Mouse (Mus musculus) skeletal muscle tissue, adult 2 months (tissue): Measurements from ENCODE around the gene Dlst.
"Not testable (repeated sequence)": the region's sequence is repeated elsewhere in the genome, so short reads cannot be mapped to it uniquely, and the experiment has no call there.

ENCODE experiments used
- DNase-seq: peaks from one replicate; pipeline ENCODE4 v3.0.0-alpha.2; 2012; ENCODE audit warnings: low read depth, low spot score

The Dlst gene

DNA sequence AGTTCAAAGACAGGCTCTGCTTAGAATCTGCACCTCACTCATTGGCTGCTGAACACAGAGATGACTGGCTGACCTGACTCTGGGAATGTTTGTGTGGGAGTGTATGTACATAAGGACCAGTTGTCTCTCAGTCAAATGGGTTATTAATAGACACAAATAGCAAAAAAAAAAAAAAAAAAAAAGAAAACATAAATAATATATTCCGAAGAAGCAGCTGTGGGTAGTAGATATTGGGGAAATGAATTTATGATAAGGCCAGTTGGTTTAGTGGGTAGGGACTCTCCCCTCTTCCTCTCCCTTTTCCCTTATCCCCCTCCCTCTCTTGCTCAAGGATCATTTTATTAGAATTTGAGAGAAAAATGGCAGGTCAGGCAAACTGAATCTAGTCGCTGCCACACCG lies 3.3 kb downstream of the Dlst start:
- DNase-seq, result no peak

DNA sequence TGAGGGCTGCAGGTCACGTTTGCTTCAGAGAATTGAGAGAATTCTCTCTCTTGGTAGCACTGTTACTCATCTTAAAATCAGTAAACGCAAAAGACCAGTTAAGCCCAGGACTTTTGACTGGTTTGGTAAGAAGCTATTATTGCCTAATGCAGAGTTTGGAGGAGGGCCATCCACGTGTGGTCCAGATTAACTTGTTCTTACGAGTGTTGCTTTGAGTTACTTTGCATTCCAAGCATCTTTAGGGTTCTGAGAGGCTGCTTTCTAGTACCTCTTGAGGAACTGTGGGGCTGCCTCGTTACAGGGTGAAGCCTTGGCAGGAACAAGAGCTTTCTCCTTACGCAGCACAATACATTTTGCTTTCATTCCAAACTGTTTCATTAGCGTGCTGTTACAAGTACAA lies 5.0 kb downstream of the Dlst start:
- no peak for DNase-seq

- no peak for DNase-seq
Observed at GRCm38 (mm10) chr12:85121806-85122459, 11.3 kb downstream of the Dlst start.

DNA sequence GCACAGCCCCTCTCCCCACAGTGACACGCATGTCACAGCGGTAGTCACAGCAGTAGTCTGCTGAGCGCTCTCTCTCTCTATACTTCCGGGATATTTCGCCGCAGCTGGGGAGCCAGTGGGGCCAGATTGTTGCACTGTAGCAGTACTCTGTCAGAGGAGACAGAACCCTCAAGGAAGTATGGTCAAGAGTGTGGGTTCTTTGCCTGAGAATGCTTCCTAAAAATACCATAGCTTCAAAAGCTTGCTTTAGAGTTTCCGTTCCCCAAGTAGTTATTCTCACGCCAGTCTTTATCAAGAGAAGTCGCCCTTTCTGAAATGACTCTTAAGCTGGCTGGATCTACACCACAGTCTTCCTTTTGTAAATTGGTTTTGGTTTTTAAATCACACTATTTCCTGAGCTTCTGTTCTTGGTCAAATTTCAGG lies 12.5 kb downstream of the Dlst start:
- no peak for DNase-seq

DNA sequence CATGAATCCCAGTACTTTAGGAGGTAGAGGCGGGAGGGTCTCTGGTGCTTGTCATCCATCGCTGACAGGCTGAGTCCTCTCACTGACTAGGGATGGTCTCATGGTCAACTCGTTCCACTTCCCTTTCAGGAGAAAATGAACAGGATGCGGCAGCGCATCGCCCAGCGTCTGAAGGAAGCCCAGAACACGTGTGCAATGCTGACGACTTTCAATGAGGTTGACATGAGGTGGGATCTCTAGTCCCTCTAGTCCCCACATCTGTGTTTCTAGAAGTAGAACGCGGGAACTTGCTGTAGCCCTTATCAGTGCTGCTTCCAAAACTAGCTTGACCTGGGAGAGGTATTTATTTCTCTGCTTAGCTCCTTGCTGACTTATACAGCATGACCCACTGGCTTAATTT lies 13.0 kb downstream of the Dlst start:
- DNase-seq, result no peak

DNA sequence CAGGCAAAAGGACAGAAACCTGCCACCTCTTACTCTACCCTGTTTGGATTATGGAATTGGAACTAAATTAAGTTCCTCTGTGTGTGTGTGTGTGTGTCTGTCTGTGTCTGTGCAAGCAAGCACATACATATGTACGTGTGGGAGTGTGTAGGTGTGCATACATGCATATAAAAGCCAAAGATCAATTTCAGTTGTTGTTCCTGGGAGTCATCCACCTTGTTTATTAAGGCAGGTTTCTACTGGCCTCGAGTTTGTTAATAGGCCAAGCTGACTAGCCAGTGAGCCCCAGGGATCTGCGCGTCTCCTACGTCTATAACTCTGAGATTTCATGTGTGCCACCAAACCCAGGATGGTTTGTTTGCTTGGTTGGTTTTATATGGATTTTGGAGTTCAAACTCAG lies 14.1 kb downstream of the Dlst start:
- DNase-seq, result no peak

GRCm38 (mm10) chr12:85126986-85127603 lies 16.5 kb downstream of the Dlst start:
- no peak for DNase-seq

DNA sequence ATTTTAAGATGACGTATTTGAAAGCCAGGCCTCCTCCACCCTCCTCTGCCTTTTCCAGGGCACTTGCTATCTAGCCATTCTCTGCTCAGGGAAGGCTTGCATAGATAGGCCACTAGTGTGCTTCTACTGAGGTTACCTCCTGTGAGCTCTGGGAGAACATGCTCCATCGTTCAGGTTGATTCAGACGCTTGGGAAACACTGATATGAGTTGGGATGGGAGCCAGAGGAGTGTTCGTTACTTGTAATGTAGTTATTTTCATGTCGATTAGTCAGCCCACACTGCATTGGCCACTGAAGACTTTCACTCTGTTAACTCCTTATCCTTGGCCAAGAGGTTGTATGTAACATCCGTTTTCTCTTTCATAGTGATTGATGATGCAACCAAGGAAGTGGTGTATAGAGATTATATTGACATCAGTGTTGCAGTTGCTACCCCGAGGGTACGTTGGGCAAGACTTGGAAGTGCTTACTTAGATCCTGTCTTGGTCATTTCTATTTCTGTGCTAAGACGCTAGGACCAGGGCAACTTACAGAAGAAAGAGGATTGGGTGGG lies 18.9 kb downstream of the Dlst start:
- DNase-seq, result no peak

GRCm38 (mm10) chr12:85131361-85131760 lies 20.7 kb downstream of the Dlst start:
- no peak for DNase-seq

- no peak for DNase-seq
Observed at GRCm38 (mm10) chr12:85134043-85134794, 23.6 kb downstream of the Dlst start.

DNA sequence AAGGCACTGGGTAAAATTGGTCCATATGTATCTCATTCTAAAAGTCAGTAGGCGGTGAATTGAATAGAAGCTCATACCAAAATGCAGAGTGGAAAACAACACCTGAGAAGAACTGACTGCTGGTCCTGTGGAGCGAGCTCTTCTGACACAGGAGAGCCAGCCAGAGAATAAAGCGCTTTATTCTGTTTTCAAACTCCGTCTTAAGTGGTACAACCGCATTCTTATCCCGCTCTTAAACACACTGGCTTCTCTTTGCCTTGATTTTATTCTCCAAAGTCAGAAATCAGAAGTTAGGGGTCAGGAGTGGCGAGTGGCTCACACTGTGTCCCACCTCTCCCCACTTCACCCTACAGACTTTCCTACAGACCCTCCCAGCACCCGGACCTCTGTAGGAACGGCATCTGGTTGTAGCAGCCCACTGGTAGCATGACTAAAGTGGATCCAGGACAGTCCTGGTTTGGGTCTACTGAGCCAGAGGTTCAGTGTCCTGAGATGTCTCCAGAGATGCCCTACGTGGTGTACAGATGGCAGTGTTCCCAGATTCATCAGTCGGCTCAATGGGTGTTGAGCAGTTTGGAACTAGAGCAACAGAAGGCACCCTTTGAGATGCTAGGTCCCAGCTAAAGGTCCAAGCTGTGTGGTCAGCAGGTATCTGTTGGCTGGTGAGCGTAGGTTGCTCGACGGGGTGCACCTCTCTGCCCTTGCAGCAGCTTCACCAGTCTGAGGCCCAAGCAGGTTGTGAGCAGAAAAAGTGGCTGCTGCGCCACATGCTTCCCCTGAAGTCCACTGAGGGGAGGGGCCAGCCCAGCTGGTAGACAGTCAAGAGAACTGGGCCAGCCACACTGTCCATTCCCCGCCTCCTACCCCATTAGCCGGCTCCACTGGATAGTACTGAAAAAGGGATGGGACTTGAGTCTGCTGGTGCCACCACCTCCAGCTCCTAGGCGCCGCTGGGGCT lies 25.2 kb downstream of the Dlst start:
- DNase-seq, result no peak

- no peak for DNase-seq
Observed at GRCm38 (mm10) chr12:85136627-85137026, 26.0 kb downstream of the Dlst start.

- no peak for DNase-seq
Observed at GRCm38 (mm10) chr12:85140036-85140701, 29.5 kb downstream of the Dlst start.

GRCm38 (mm10) chr12:85141096-85141495 lies 30.5 kb downstream of the Dlst start:
- no peak for DNase-seq

DNA sequence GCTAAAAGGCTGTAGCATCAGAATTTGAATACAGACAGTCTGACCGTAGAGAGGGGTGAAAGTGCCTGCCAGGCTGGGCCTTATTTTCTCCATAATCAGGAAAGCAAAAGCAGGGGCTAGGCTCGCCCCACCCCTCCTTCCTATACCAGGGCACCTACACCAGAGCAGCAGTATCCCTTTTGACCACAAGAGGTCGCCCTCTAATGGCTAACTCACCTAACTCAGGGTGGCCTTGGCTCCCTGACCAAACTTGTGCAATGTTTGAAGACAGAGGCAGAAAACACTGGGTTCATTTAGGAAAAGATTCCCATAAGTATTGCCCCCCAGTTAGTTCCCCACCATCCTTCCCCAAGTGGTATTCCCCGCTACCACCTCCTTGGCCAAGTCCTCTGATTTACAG lies 32.2 kb downstream of the Dlst start:
- DNase-seq, result peak; percentile 74

GRCm38 (mm10) chr12:85144276-85144675 lies 33.6 kb downstream of the Dlst start:
- DNase-seq, result not testable (repeated sequence)

- DNase-seq, result no peak
Observed at GRCm38 (mm10) chr12:85144821-85145220, 34.2 kb downstream of the Dlst start.

GRCm38 (mm10) chr12:85145630-85146029 lies 35.0 kb downstream of the Dlst start:
- DNase-seq, result peak; percentile 73

- DNase-seq, result no peak
Observed at GRCm38 (mm10) chr12:85146355-85146754, 35.7 kb downstream of the Dlst start.

DNA sequence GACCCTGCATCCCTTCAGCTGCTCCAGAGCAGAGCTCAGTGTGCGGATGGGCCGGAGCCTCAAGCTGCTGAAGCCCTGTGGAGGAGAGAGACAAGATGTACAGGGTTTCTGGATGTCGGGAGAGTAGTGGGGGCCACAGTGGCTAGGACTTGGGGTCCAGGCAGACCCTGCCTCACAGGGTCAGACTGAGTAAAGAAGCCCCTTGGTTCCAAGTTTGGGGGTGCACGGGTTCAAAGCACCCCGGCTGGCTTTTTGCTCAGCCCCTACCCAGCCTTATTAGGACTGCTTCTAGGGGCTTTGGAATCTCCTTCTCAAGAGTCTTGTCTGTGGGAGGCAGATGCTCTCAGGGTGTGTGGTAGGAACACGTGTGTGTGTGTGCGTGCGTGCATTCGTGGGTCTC lies 36.2 kb downstream of the Dlst start:
- DNase-seq, result no peak
